Mouse (Mus musculus) B cell, adult 2 months (primary cell): Measurements from ENCODE around the gene Gm20716.
"Not testable (repeated sequence)": the region's sequence is repeated elsewhere in the genome, so short reads cannot be mapped to it uniquely, and the experiment has no call there.

Experiments
- DNase-seq, 2 experiments: peaks; one replicate each; pipeline ENCODE4 v3.0.0; 2022

Gene Gm20716

GRCm38 (mm10) chr2:168161514-168161971, 68.6 kb downstream of the Gm20716 start:
- DNase-seq, result no peak

GRCm38 (mm10) chr2:168160370-168160930, 69.7 kb downstream of the Gm20716 start:
- no peak for DNase-seq

- DNase-seq, result peak; percentile 37 to 41
Measured at GRCm38 (mm10) chr2:168158911-168159711, 71.1 kb downstream of the Gm20716 start.

- DNase-seq, result not testable (repeated sequence)
Measured at GRCm38 (mm10) chr2:168157974-168158373, 72.2 kb downstream of the Gm20716 start.

- DNase-seq, result no peak
Measured at GRCm38 (mm10) chr2:168156361-168156760, 73.8 kb downstream of the Gm20716 start.

- no peak for DNase-seq
Measured at GRCm38 (mm10) chr2:168155666-168156065, 74.5 kb downstream of the Gm20716 start.

- DNase-seq, result peak; percentile 79 to 83
Measured at GRCm38 (mm10) chr2:168154090-168154881, 75.9 kb downstream of the Gm20716 start.

- no peak for DNase-seq
Measured at GRCm38 (mm10) chr2:168149241-168149640, 80.9 kb downstream of the Gm20716 start.

GRCm38 (mm10) chr2:168147722-168148432, 82.3 kb downstream of the Gm20716 start:
- DNase-seq, result no peak

- no peak for DNase-seq
Measured at GRCm38 (mm10) chr2:168145437-168145836, 84.7 kb downstream of the Gm20716 start.

GRCm38 (mm10) chr2:168143794-168144193, 86.4 kb downstream of the Gm20716 start:
- DNase-seq, result no peak

GRCm38 (mm10) chr2:168137161-168137560, 93.0 kb downstream of the Gm20716 start:
- no peak for DNase-seq
